Mouse (Mus musculus): Measurements from ENCODE around the gene Msantd2. TPM values are rescaled to one million over a fixed set of nuclear protein-coding genes. Genes with fewer than 3 reads are reported as not detected.

Gene Msantd2
- polyA plus RNA-seq, 1 experiment from 2014 or later: 35.7 TPM

DNA sequence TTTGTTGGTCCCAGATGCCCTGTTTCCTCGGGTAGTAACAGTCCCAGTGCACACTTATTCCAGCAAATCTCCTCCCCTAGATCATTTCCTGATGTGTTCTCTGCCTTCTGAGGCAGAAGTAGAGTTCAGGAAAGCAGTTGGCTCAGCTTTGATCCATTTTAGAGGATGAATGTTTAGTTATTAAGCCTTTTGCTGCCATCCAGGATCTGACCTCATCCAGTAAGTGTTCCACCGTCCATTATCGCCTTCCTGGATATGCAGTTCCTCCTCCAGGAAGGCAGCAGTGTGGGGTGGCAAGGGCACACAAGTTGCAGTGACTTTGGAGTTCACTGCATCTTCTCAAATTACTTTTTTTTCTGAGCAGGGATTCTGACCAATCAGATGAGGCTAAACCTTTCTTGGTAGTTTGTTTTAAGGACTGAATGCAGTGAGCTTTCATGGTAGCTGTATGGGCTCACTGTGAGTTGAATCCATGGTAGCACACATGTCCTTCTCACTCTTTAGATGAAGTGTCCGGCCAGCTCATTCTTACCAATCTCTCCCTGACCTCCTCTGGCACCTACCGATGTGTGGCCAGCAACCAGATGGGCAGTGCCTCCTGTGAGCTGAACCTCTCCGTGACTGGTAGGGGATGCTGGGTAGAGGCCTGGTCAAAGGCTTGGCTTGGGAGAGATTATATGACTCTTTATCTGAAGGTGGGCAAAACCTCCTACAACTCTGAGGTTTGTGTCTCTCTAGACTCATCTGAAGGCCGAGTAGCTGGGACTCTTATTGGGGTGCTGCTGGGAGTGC, 52.9 kb downstream of the Msantd2 start:
- DNase-seq (peak; percentile 29), ATAC-seq (ENCODE audit: insufficient read depth) (no peak)
- Histone ChIP-seq H3K4me3 (ENCODE audit: low read depth, low read length) (no peak overlapping the region), H3K4me1 (ENCODE audit: insufficient read depth) (0 out of 2 replicates have a peak, but pooled peaks cover 5% of the 10 kb centered on the region), H3K27ac (ENCODE audit: low read depth) (peak overlapping the region; percentile 71; the same call in 1 of the 2 replicates), H3K9ac (no peak overlapping the region), H3K9me3 (ENCODE audit: low read depth, low read length) (no peaks in the 10 kb centered on the region), H3K36me3 (ENCODE audit: insufficient read depth) (no peaks in the 10 kb centered on the region), H3K4me2 (peak overlapping the region; percentile 4; the same call in 1 of the 2 replicates), H3K27me3 (ENCODE audit: insufficient read depth, low read length) (peaks cover 17% of the 10 kb centered on the region)
- no peak for TF ChIP-seq CTCF (IDR thresholded peaks at IDR 0.05; ENCODE audit: low read depth)
- WGBS: 60% methylated on average over 7 of the region's 7 CpGs

DNA sequence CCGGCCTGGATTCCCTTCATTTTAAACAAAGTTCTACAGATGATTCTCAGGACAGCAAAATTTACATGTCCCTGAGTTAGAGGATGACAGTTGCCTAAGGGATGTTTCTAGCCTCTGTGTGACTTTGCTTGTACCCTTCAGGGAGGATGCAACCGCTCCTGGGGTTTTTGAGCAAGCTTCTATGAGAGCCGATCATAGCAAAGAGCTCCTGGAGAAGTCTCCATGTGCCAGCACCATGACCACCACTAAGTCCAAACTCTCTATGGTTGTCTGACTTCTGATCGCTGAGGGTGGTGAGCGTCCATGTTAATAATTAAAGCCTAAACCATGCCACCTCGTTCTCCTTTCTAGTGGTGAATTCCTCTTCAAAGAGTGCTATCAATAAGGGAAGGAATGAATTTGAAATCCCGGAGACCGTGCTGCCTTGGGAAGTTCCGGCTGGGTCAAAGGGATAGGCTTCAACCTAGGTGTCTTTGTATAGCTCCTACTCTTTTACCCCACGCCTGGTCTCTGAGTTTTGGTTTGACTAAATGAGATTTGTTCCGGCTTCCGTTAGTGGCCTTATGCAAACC, 54.8 kb downstream of the Msantd2 start:
- TF ChIP-seq CTCF (IDR thresholded peaks at IDR 0.05; ENCODE audit: low read depth): no peak
- WGBS: 29% methylated on average over 12 of the region's 12 CpGs
- Histone ChIP-seq H3K4me3 (ENCODE audit: low read depth, low read length) (peak overlapping the region; percentile 32), H3K9ac (no peak overlapping the region), H3K36me3 (ENCODE audit: insufficient read depth) (no peaks in the 10 kb centered on the region), H3K4me1 (ENCODE audit: insufficient read depth) (0 out of 2 replicates have a peak, but pooled peaks cover 5% of the 10 kb centered on the region), H3K27me3 (ENCODE audit: insufficient read depth, low read length) (peaks cover 17% of the 10 kb centered on the region), H3K27ac (ENCODE audit: low read depth) (peak overlapping the region; percentile 42; the same call in 1 of the 2 replicates), H3K9me3 (ENCODE audit: low read depth, low read length) (no peaks in the 10 kb centered on the region), H3K4me2 (peak overlapping the region; percentile 66)
- DNase-seq (no peak), ATAC-seq (ENCODE audit: insufficient read depth) (no peak)

DNA sequence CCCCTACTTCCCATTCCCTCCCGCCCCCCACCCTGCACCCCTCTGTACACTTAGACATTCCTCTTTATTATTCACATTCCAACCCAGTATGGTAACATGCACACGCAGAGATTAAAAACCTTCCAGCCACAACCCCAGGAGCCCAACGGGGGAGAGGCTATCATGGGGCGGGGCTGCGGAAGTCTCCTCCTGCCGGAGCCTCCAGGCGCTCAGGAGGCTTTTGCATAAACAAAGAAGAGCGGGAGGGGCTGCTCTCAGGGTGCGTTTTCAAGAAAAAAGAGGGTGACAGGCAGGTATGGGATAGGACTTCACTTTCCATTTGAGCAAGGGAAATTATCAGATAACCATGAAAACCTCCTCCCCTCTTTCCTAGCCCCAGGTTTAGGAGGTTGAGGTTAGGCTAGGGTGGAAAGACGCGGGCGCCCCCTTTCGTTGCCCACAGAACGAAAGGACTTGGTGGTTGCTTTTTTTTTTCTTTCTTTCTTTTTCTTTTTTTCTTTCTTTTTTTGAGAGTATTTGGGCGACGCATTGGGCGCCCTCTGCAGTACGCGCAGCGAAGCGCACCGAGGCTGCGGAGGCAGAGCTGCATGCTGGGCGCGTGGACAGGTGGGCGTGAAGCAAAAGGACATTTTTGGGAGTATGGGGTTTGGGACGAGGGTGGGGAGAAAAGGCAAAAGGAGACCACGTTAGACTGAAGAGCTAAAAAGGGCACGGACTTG, 55.5 kb downstream of the Msantd2 start:
- H3K4me3 ChIP-seq (ENCODE audit: low read depth, low read length): peak overlapping the region; percentile 32
- no peaks in the 10 kb centered on the region for H3K9me3 ChIP-seq (ENCODE audit: low read depth, low read length)
- H3K4me2 ChIP-seq: peak overlapping the region; percentile 66
- H3K4me1 ChIP-seq (ENCODE audit: insufficient read depth): 0 out of 2 replicates have a peak, but pooled peaks cover 5% of the 10 kb centered on the region
- H3K9ac ChIP-seq: peak overlapping the region; percentile 5; the same call in 1 of the 2 replicates
- under 1% methylated on average over 29 of the region's 29 CpGs for WGBS
- H3K27ac ChIP-seq (ENCODE audit: low read depth): peak overlapping the region; percentile 42; the same call in 1 of the 2 replicates
- ATAC-seq (ENCODE audit: insufficient read depth): peak; percentile 67
- DNase-seq: peak; percentile 81
- H3K36me3 ChIP-seq (ENCODE audit: insufficient read depth): no peaks in the 10 kb centered on the region
- TF ChIP-seq CTCF (IDR thresholded peaks at IDR 0.05; ENCODE audit: low read depth): peak; percentile 78
- H3K27me3 ChIP-seq (ENCODE audit: insufficient read depth, low read length): peaks cover 17% of the 10 kb centered on the region

DNA sequence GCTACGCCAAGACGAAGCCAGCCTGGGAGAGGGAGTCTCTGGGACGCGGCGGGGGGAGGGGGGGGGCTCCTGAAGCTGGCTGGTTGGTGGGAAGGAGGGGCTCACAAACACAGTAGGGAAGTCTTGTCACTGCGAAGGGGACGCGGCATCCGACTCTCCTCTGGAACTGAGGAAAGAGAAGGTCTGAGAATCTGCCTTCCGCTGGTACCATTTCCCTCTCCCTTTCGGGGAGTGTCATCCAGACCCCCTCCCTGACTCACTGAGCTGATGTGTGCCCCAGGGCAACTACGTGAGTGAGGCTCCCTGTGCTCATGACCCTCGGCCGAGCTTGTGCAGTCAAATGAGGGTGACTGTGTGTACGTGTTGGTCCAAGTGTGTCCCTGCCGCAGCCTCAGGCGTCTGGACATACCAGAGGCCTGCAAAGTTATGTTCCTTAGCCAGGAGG, 56.1 kb downstream of the Msantd2 start:
- no peak for DNase-seq
- Histone ChIP-seq H3K4me2 (peak overlapping the region; percentile 66), H3K27ac (ENCODE audit: low read depth) (no peak overlapping the region), H3K9ac (no peak overlapping the region), H3K27me3 (ENCODE audit: insufficient read depth, low read length) (peaks cover 18% of the 10 kb centered on the region), H3K4me3 (ENCODE audit: low read depth, low read length) (peak overlapping the region; percentile 32), H3K36me3 (ENCODE audit: insufficient read depth) (no peaks in the 10 kb centered on the region), H3K4me1 (ENCODE audit: insufficient read depth) (0 out of 2 replicates have a peak, but pooled peaks cover 5% of the 10 kb centered on the region), H3K9me3 (ENCODE audit: low read depth, low read length) (no peaks in the 10 kb centered on the region)
- ATAC-seq (ENCODE audit: insufficient read depth): peak; percentile 33
- TF ChIP-seq CTCF (IDR thresholded peaks at IDR 0.05; ENCODE audit: low read depth): no peak
- WGBS: 13% methylated on average over 17 of the region's 17 CpGs

DNA sequence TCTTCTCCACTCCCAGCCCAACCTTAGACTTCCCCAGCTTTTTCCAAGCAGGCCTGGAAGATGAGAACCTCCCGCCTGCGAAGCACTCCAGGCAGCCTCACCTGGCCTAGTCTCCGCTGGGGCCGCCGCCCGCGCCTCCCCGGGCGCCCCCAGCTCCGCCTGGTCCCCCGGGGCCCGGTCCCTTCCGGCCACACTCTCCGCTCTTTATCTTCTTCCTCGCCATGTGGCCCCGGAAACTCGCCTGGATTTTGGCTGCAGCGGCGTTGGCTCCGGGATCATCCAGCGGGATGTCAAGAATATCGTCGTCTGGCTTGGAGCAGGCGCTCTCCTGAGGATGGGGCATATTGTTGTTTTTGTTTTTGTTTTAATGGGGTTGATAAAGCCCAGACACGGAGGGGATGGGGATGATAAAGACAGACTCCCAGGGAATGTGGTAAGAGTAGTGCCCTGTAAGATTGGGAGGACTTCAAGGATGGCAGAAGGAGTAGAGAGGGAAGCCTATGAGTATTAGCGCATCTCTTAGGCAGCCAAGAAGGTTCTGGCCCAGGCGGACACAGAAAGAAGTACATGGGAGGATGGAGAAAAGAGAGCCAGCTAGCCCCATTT, 56.8 kb downstream of the Msantd2 start:
- peak overlapping the region; percentile 14; the same call in 1 of the 2 replicates for H3K4me3 ChIP-seq (ENCODE audit: low read depth, low read length)
- H3K9ac ChIP-seq: no peak overlapping the region
- H3K4me2 ChIP-seq: peak overlapping the region; percentile 32
- H3K27me3 ChIP-seq (ENCODE audit: insufficient read depth, low read length): peaks cover 26% of the 10 kb centered on the region
- WGBS: 17% methylated on average over 27 of the region's 27 CpGs
- no peak for TF ChIP-seq CTCF (IDR thresholded peaks at IDR 0.05; ENCODE audit: low read depth)
- ATAC-seq (ENCODE audit: insufficient read depth) (no peak), DNase-seq (no peak)
- H3K9me3 ChIP-seq (ENCODE audit: low read depth, low read length): no peaks in the 10 kb centered on the region
- H3K4me1 ChIP-seq (ENCODE audit: insufficient read depth): 0 out of 2 replicates have a peak, but pooled peaks cover 5% of the 10 kb centered on the region
- H3K36me3 ChIP-seq (ENCODE audit: insufficient read depth): no peaks in the 10 kb centered on the region
- H3K27ac ChIP-seq (ENCODE audit: low read depth): no peak overlapping the region

DNA sequence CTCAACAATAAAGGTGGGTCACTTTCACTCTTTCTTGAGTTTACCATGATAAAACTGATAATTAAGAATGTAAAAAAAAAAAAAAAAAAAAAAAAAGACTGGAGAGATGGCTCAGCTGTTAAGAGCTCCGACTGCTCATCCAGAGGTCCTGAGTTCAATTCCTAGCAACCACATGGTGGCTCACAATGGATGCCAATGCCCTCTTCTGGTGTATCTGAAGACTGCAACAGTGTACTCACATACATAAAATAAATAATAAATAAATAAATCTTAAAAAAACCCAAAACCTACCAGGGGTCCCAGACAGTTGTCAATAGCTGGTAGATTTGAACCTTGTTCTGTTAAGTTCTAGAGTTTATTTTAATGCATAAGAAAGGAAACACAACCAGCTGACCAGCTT, 57.8 kb downstream of the Msantd2 start:
- Histone ChIP-seq H3K9ac (no peak overlapping the region), H3K9me3 (ENCODE audit: low read depth, low read length) (no peaks in the 10 kb centered on the region), H3K4me3 (ENCODE audit: low read depth, low read length) (no peak overlapping the region), H3K4me1 (ENCODE audit: insufficient read depth) (0 out of 2 replicates have a peak, but pooled peaks cover 6% of the 10 kb centered on the region), H3K27me3 (ENCODE audit: insufficient read depth, low read length) (peaks cover 33% of the 10 kb centered on the region), H3K27ac (ENCODE audit: low read depth) (no peak overlapping the region), H3K36me3 (ENCODE audit: insufficient read depth) (no peaks in the 10 kb centered on the region), H3K4me2 (no peak overlapping the region)
- ATAC-seq (ENCODE audit: insufficient read depth) (no peak), DNase-seq (no peak)
- WGBS: 86% methylated on average over 1 of the region's 1 CpGs
- TF ChIP-seq CTCF (IDR thresholded peaks at IDR 0.05; ENCODE audit: low read depth): peak; percentile 37

All from lung, embryonic 14.5 days (tissue).